Mouse (Mus musculus) spleen, adult 12 weeks (tissue): Measurements from ENCODE around the gene Casc4.

ENCODE experiments used
- DNase-seq: peaks from one replicate; pipeline ENCODE4 v3.0.0; 2022; ENCODE audit warnings: low spot score

The Casc4 gene

GRCm38 (mm10) chr2:121866632-121867050 is at the start of gene Casc4:
TSS of gene Casc4 (plus strand) at chr2:121866970.
- peak; percentile 55 for DNase-seq

DNA sequence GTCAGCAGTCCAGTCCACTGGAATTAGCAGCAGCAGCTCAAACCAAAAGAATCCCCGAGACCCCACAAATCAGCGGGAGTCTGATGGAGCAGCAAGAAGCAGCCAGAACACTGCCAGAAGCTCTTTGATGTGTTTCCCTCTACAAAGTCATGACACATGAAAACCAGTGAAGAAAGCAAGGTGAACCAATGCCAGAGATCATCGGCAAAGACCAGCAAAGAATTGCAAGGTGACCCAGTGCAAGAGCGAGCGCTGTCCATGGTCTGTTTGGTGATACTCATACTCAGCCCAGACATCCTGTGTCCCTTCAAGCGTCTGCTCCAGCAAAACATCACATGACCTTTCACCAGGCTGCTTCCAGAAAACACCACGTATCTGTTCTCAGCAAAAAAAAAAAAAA is 45.0 kb upstream of the Casc4 start:
- DNase-seq, result no peak

DNA sequence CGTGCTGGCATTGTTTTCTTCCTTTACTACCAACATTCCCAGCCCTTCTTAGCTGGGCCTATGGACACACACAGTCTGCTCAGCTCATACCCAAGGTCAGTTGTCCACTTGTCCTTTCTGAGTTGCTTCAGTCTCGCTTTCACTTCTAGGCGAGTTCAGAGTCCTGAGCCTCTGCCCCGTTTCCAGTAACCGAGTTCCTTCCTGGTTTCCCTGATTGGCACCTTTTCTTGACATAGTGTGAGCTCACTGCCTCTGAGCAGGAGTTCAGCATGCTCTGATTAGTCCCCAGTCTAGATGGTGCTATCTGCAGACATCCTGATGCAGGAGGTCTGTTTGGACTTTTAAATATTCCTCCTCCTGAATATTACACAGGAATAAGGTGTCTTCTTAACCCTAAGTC is 42.1 kb upstream of the Casc4 start:
- DNase-seq, result no peak

DNA sequence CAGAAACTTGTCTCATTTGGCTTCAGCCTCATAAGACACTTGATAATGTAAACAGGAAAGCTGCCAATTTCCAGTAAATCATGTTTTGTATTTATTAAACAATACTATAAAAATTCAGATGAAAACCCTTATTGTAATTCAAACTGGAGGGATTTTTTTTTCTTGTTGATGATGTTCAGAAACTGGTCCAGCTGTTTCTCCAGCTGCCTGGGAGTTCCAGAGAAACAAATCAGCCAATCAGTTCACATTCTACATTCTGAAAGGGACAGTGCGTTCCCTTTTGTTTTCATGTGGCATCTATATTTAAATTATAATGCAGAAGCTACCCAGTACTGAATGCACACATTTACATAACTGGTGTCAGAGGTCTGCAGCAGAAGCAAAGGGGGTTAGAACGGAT is 40.6 kb upstream of the Casc4 start:
- DNase-seq, result no peak

GRCm38 (mm10) chr2:121828411-121828810 is 38.4 kb upstream of the Casc4 start:
- DNase-seq, result no peak

- DNase-seq, result peak; percentile 1
Observed at GRCm38 (mm10) chr2:121832484-121832894, 34.3 kb upstream of the Casc4 start.

GRCm38 (mm10) chr2:121834926-121835325 is 31.8 kb upstream of the Casc4 start:
- DNase-seq, result no peak

- DNase-seq, result no peak
Observed at GRCm38 (mm10) chr2:121841453-121841852, 25.3 kb upstream of the Casc4 start.

- no peak for DNase-seq
Observed at GRCm38 (mm10) chr2:121842249-121842648, 24.5 kb upstream of the Casc4 start.

- DNase-seq, result no peak
Observed at GRCm38 (mm10) chr2:121846050-121846449, 20.7 kb upstream of the Casc4 start.

DNA sequence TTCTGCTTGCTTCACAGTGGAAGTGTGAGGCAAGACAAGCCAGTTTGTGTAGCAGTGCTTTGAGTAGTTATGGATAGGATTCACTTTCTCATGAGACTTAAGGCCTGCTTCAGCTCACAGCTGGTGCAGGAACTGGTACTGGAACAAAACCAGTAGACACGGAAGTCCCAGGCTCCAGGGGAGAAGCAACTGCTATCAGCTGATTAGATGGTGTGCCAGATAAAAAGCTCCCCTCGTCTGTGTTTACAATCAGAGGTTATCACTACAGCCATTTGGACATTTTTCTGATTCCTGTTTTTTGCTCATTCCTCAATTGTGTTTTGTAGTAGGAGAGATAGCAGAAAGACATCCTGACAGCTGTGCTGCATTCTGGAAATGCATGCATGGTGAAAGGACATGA is 14.7 kb upstream of the Casc4 start:
- no peak for DNase-seq

DNA sequence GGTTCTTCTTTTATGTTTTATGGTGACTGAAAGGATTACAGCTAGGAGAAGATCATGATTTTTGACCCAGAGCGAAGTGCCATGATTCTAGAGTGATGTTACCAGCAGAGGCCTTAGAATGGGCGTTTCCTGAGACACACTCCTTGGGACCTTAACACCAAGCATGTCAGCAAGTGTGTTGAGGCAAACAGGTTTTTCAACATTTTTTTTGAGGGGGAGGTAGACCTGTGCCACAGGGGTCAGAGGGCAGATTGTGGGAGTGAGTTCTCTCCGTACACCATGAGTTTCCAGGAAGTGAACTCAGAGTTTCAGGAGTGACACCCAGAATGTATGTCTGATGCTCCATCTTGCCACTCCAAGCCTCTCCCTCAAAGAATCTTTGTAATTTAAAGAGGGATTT is 12.8 kb upstream of the Casc4 start:
- DNase-seq, result no peak

DNA sequence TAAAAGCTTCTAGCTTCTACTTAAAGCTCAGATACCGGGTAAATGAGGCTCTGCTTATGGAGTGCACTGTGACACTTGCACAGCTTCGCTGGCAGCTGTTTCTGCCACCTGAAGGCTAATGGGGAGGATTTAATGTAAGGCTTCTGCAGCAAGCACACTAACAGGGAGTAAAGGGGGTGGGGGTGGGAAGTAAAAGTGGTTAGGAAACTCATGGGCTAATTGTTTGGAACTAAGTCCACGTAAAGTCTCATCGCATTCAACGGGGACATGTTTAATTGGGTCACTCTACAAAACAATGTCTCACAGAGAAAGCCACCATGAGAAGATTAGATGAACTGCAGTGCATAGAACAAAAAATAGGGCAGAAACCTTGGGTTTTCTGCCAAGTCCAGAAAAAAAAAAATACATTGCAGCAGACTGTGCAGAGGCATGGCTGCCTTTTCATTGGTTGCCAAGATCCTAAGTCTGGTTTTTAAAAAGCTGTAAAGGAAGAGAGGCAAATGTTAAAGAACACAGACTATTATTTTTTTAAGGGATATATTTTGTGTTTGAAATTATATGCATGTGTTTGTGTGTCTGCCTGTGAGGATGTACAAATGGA is 7.3 kb upstream of the Casc4 start:
- no peak for DNase-seq

DNA sequence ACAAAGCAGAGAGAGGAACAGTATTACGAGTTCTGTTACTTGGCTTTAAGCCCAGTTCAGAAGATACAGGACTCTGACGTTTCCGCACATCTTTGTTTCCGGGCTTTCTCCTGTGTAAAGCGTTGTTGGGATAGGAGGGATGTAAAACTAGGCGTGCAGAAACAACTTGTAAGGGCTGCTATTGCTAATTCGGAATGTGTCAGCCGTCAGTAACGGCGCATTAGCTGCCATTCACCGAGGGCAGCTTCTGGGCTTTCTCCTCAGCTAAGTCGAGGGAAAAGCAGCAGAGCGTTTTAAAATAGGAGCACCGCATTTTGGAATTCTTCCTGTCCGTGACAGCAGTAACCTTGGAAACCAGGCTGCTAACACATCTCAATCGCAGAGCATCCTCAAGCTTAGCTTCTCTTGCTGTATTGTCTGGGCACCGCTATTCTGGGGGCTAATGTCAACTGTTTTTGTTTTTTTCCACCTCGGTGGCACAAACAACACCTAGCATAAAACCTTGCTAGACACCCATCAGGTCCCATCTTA is 634 bp upstream of the Casc4 start:
- DNase-seq, result peak; percentile 3

- no peak for DNase-seq
Observed at GRCm38 (mm10) chr2:121867051-121867928, 520 bp downstream of the Casc4 start.

DNA sequence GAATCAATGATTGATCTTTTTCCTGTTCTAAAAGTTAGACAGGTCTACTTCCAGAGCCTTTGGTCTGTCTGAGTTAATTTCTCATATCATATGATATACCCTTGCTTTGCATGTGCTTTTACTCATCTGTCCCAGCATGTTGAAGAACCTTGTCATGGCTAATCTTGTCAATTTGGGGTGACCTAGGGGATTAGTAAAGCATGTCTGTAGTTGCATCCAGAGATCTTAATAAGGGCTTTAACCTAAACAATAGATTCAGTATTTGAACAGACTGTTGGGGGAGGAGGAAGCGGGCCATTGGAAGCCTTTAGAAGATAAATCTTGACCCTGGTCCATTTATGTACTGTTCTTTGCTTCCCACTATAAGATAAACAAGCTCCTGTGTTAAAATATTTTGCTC is 12.7 kb downstream of the Casc4 start:
- DNase-seq, result no peak

DNA sequence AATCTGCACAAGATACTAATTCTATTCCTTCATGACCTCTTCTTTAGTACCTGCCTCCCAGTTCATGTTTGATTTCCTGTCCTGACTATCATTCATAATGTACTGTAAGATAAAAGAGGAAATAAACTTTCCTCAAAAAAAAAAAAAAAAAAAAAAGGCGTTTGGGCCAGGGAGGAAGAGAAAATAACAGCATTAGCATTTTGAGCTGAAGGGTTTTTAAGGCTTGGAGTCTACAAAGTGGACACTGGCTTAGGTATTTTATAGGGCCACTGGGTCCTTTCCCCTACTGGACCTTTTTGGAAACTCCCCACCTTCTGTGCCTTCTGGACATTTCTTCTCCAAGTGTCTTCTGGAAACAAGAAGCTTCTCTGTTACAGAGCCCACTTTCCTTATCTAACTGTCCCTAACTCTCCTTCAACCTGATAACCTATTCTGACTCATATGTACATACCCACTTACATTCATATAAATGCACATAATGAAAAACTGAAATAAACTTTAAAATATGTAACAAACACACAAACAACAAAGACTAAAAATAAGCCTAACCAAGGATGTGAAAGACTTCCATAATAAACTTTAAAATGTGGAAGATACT is 18.8 kb downstream of the Casc4 start:
- no peak for DNase-seq

DNA sequence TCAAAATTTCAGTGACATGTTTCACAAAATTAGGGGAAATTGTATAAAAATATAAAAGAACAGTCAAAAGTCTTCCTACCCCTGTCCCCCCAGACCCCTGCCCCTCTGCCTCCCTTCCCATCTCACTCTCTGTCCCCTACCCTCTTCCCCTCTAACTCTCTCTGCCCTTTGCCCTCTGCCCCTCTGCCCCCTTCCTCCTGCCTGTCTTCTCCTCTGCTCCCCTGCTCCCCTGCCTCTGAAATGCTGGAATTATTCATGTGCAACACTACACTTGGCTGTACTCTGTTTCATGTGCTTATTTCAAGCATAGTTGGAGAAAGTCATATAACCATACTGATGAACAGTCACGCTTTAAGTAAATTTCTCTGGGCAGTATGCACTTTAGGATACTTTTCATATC is 19.6 kb downstream of the Casc4 start:
- DNase-seq, result no peak

- no peak for DNase-seq
Observed at GRCm38 (mm10) chr2:121888720-121889497, 22.1 kb downstream of the Casc4 start.

DNA sequence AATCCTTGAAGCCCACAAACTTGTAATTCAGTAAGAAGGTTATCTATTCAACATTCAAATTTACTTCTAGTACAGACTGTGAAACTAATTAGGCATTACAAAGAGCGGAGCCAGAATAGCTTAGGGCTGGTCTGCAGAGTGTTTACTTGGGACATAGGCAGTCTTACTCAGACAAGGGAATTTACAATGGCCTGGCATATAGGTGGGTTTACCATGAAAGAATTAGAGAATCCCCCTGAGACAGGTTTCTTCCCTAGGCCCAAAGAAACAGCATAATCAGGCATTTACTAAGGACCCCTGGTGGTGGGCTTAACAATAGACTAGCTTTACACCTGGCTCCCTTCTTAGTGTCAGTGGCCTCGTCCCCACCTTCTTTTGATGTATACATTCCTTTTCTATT is 28.5 kb downstream of the Casc4 start:
- DNase-seq, result no peak

DNA sequence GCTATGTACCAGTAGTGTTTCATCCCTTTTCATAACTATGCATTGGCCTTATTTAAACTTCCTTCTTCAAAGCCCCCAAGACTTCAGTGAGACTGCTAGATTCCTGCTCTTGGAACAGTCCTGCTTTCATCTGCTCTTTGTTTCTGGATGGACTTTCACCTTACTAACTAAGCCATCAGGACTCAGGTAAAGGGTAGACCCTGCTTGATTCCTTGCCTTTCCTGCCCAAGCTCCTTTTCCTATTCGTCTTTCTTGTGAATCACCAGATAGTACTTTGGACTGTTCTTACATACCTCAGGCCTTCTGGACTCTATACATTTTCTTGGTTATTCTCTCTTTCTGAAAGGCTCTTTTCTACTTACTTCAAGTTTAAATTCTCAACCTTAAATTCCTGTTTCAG is 30.1 kb downstream of the Casc4 start:
- DNase-seq, result no peak

GRCm38 (mm10) chr2:121909975-121910374 is 43.2 kb downstream of the Casc4 start:
- no peak for DNase-seq
